Mouse (Mus musculus): ENCODE results near the gene Il17rd. TPM values are rescaled to one million over a fixed set of nuclear protein-coding genes. Genes with fewer than 3 reads are reported as not detected.
A peak's percentile ranks its signal among the peaks of the same experiment; 100 is the strongest.

The Il17rd gene
- polyA plus RNA-seq, 1 experiment from 2014 or later: 0.80 TPM

DNA sequence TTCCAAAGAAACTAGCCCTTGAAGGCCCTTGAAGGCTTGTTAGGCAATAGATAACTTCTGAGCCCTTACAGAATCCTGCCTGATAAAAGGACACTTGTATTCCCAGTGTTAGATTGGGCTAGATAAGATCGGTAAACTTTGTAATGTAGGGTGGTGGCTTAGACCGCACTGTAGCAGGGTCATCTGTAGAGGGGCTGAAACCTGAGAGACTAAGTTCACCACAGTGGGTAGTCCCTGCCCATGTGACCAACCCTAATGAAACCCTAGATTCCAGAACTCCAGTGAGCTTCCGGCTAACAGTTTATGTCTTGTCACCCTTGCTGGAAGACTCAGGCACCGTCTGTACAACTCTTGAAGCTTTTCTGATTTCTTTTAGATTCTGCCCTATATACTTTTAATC is 25.1 kb upstream of the Il17rd start:
- 33% methylated on average over 4 of the region's 4 CpGs for WGBS
- Histone ChIP-seq H3K9me3 (ENCODE audit: control insufficient read depth, low read length) (no peaks in the 10 kb centered on the region), H3K27ac (ENCODE audit: low read depth, low read length) (no peak overlapping the region), H3K4me1 (replicated peaks; ENCODE audit: control insufficient read depth, insufficient read depth, low read length) (0 out of 2 replicates have a peak, but pooled peaks cover 3% of the 10 kb centered on the region), H3K36me3 (ENCODE audit: control insufficient read depth, insufficient read depth, low read length) (no peaks in the 10 kb centered on the region), H3K9ac (ENCODE audit: low read depth, low read length) (no peak overlapping the region), H3K4me3 (ENCODE audit: low read depth, low read length) (no peak overlapping the region), H3K4me2 (no peak overlapping the region), H3K27me3 (replicated peaks; ENCODE audit: control insufficient read depth, insufficient read depth, low read length) (no peaks in the 10 kb centered on the region)
- DNase-seq (ENCODE audit: low spot score) (no peak), ATAC-seq (replicated peaks; ENCODE audit: low FRiP score) (no peak)

DNA sequence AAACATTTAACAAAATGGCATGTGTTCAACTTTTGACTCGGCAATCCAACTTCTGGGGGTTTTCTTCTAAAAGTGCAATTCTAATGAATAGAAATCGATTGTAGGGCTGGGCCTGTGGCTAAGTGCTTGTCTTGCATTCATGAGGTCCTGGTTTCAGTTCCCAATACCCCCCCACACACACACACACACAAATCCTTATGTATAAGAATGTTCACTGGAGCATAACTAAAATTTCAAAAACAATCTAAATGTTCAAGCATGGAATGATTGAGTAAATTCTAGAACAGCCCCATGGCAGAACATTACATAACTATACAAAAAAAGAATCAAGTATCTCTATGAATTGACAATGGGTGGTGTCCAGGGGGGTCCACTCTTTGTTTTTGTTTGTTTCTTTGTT is 20.8 kb upstream of the Il17rd start:
- 82% methylated on average over 2 of the region's 2 CpGs for WGBS
- DNase-seq (ENCODE audit: low spot score): no peak
- no peak overlapping the region for H3K27ac ChIP-seq (ENCODE audit: low read depth, low read length)
- no peak for ATAC-seq (replicated peaks; ENCODE audit: low FRiP score)
- no peak overlapping the region for H3K4me2 ChIP-seq
- H3K9me3 ChIP-seq (ENCODE audit: control insufficient read depth, low read length): no peaks in the 10 kb centered on the region
- H3K9ac ChIP-seq (ENCODE audit: low read depth, low read length): no peak overlapping the region
- H3K4me1 ChIP-seq (replicated peaks; ENCODE audit: control insufficient read depth, insufficient read depth, low read length): 0 out of 2 replicates have a peak, but pooled peaks cover 3% of the 10 kb centered on the region
- no peaks in the 10 kb centered on the region for H3K36me3 ChIP-seq (ENCODE audit: control insufficient read depth, insufficient read depth, low read length)
- no peak overlapping the region for H3K4me3 ChIP-seq (ENCODE audit: low read depth, low read length)
- no peaks in the 10 kb centered on the region for H3K27me3 ChIP-seq (replicated peaks; ENCODE audit: control insufficient read depth, insufficient read depth, low read length)

GRCm38 (mm10) chr14:27019850-27020249 is 18.9 kb upstream of the Il17rd start:
- H3K4me1 ChIP-seq (replicated peaks; ENCODE audit: control insufficient read depth, insufficient read depth, low read length): no peaks in the 10 kb centered on the region; the same call in 1 of the 2 replicates
- H3K9ac ChIP-seq (ENCODE audit: low read depth, low read length): no peak overlapping the region
- H3K36me3 ChIP-seq (ENCODE audit: control insufficient read depth, insufficient read depth, low read length): no peaks in the 10 kb centered on the region
- DNase-seq (ENCODE audit: low spot score): no peak
- 90% methylated on average over 14 of the region's 14 CpGs for WGBS
- no peak overlapping the region for H3K4me3 ChIP-seq (ENCODE audit: low read depth, low read length)
- no peak for ATAC-seq (replicated peaks; ENCODE audit: low FRiP score)
- no peaks in the 10 kb centered on the region for H3K9me3 ChIP-seq (ENCODE audit: control insufficient read depth, low read length)
- H3K4me2 ChIP-seq: no peak overlapping the region
- H3K27ac ChIP-seq (ENCODE audit: low read depth, low read length): no peak overlapping the region
- no peaks in the 10 kb centered on the region for H3K27me3 ChIP-seq (replicated peaks; ENCODE audit: control insufficient read depth, insufficient read depth, low read length)

- H3K4me1 ChIP-seq (replicated peaks; ENCODE audit: control insufficient read depth, insufficient read depth, low read length): no peaks in the 10 kb centered on the region; the same call in 1 of the 2 replicates
- no peak overlapping the region for H3K4me3 ChIP-seq (ENCODE audit: low read depth, low read length)
- DNase-seq (ENCODE audit: low spot score): peak; percentile 67
- H3K27me3 ChIP-seq (replicated peaks; ENCODE audit: control insufficient read depth, insufficient read depth, low read length): no peaks in the 10 kb centered on the region
- no peak for ATAC-seq (replicated peaks; ENCODE audit: low FRiP score)
- WGBS: 28% methylated on average over 11 of the region's 11 CpGs
- H3K4me2 ChIP-seq: no peak overlapping the region
- H3K27ac ChIP-seq (ENCODE audit: low read depth, low read length): no peak overlapping the region
- no peaks in the 10 kb centered on the region for H3K36me3 ChIP-seq (ENCODE audit: control insufficient read depth, insufficient read depth, low read length)
- no peaks in the 10 kb centered on the region for H3K9me3 ChIP-seq (ENCODE audit: control insufficient read depth, low read length)
- no peak overlapping the region for H3K9ac ChIP-seq (ENCODE audit: low read depth, low read length)
Observed at GRCm38 (mm10) chr14:27022876-27023275, 15.9 kb upstream of the Il17rd start.

DNA sequence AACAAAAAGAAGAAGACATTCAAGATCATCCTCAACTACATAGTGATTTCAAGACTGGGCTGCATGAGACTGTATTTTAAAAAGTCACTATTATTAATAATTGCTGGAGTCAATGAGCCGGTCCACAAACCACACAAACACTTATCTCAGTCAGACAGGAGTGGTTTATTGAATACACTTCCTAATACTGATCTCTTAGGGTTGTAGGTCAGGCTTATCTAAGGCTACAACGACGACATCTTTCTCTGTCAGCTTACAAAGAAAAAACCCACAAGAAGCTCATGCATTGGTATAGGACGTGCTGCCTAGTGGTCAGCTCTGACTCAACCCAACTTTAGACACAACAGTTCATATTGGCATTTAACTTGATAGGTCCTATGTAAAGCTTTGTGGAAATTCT is 14.1 kb upstream of the Il17rd start:
- Histone ChIP-seq H3K36me3 (ENCODE audit: control insufficient read depth, insufficient read depth, low read length) (no peaks in the 10 kb centered on the region), H3K27me3 (replicated peaks; ENCODE audit: control insufficient read depth, insufficient read depth, low read length) (no peaks in the 10 kb centered on the region), H3K4me3 (ENCODE audit: low read depth, low read length) (no peak overlapping the region), H3K27ac (ENCODE audit: low read depth, low read length) (no peak overlapping the region), H3K9me3 (ENCODE audit: control insufficient read depth, low read length) (no peaks in the 10 kb centered on the region), H3K9ac (ENCODE audit: low read depth, low read length) (no peak overlapping the region), H3K4me1 (replicated peaks; ENCODE audit: control insufficient read depth, insufficient read depth, low read length) (no peaks in the 10 kb centered on the region; the same call in 1 of the 2 replicates), H3K4me2 (no peak overlapping the region)
- WGBS: 34% methylated on average over 4 of the region's 4 CpGs
- ATAC-seq (replicated peaks; ENCODE audit: low FRiP score) (peak; percentile 75), DNase-seq (ENCODE audit: low spot score) (no peak)

GRCm38 (mm10) chr14:27029771-27030173 is 9.0 kb upstream of the Il17rd start:
- WGBS: 5% methylated on average over 15 of the region's 15 CpGs
- no peak overlapping the region for H3K9ac ChIP-seq (ENCODE audit: low read depth, low read length)
- no peak overlapping the region for H3K27ac ChIP-seq (ENCODE audit: low read depth, low read length)
- H3K4me2 ChIP-seq: no peak overlapping the region; the same call in 1 of the 2 replicates
- H3K27me3 ChIP-seq (replicated peaks; ENCODE audit: control insufficient read depth, insufficient read depth, low read length): 0 out of 2 replicates have a peak, but pooled peaks cover 2% of the 10 kb centered on the region
- DNase-seq (ENCODE audit: low spot score) (no peak), ATAC-seq (replicated peaks; ENCODE audit: low FRiP score) (no peak)
- H3K36me3 ChIP-seq (ENCODE audit: control insufficient read depth, insufficient read depth, low read length): no peaks in the 10 kb centered on the region
- no peak overlapping the region for H3K4me3 ChIP-seq (ENCODE audit: low read depth, low read length)
- H3K9me3 ChIP-seq (ENCODE audit: control insufficient read depth, low read length): no peaks in the 10 kb centered on the region
- no peaks in the 10 kb centered on the region; the same call in 1 of the 2 replicates for H3K4me1 ChIP-seq (replicated peaks; ENCODE audit: control insufficient read depth, insufficient read depth, low read length)

- H3K27ac ChIP-seq (ENCODE audit: low read depth, low read length): no peak overlapping the region
- no peak overlapping the region for H3K4me3 ChIP-seq (ENCODE audit: low read depth, low read length)
- H3K9ac ChIP-seq (ENCODE audit: low read depth, low read length): no peak overlapping the region
- H3K36me3 ChIP-seq (ENCODE audit: control insufficient read depth, insufficient read depth, low read length): no peaks in the 10 kb centered on the region
- no peak for ATAC-seq (replicated peaks; ENCODE audit: low FRiP score)
- 19% methylated on average over 4 of the region's 4 CpGs for WGBS
- H3K9me3 ChIP-seq (ENCODE audit: control insufficient read depth, low read length): no peaks in the 10 kb centered on the region
- peak; percentile 70 for DNase-seq (ENCODE audit: low spot score)
- no peaks in the 10 kb centered on the region for H3K4me1 ChIP-seq (replicated peaks; ENCODE audit: control insufficient read depth, insufficient read depth, low read length)
- H3K27me3 ChIP-seq (replicated peaks; ENCODE audit: control insufficient read depth, insufficient read depth, low read length): 0 out of 2 replicates have a peak, but pooled peaks cover 2% of the 10 kb centered on the region
- no peak overlapping the region for H3K4me2 ChIP-seq
Observed at GRCm38 (mm10) chr14:27031142-27031541, 7.6 kb upstream of the Il17rd start.

- Histone ChIP-seq H3K4me3 (ENCODE audit: low read depth, low read length) (no peak overlapping the region), H3K9ac (ENCODE audit: low read depth, low read length) (no peak overlapping the region), H3K9me3 (ENCODE audit: control insufficient read depth, low read length) (no peaks in the 10 kb centered on the region), H3K36me3 (ENCODE audit: control insufficient read depth, insufficient read depth, low read length) (no peaks in the 10 kb centered on the region), H3K4me2 (no peak overlapping the region), H3K4me1 (replicated peaks; ENCODE audit: control insufficient read depth, insufficient read depth, low read length) (peaks cover 3% of the 10 kb centered on the region; the same call in 1 of the 2 replicates), H3K27me3 (replicated peaks; ENCODE audit: control insufficient read depth, insufficient read depth, low read length) (peaks cover 43% of the 10 kb centered on the region), H3K27ac (ENCODE audit: low read depth, low read length) (no peak overlapping the region)
- 62% methylated on average over 1 of the region's 1 CpGs for WGBS
- DNase-seq (ENCODE audit: low spot score) (no peak), ATAC-seq (replicated peaks; ENCODE audit: low FRiP score) (no peak)
Observed at GRCm38 (mm10) chr14:27037513-27037912, 1.2 kb upstream of the Il17rd start.
